Mouse (Mus musculus) heart, adult 2 months (tissue): ENCODE measurements around the gene Rrp7a. TPM values are rescaled to one million over a fixed set of nuclear protein-coding genes. Genes with fewer than 3 reads are reported as not detected.

Source experiments
- DNase-seq, 2 experiments: peaks; one replicate each; pipeline ENCODE4 v3.0.0; 2021
- H3K27ac ChIP-seq: fragments of 200-600 bp; 2 replicates; pipeline ENCODE4 v1.8.1; 2022
- H3K27me3 ChIP-seq: fragments of 200-500 bp; 2 replicates; pipeline ENCODE4 v1.6.1; 2012; ENCODE audit warnings: mild to moderate bottlenecking, low read length, inconsistent platforms, mixed read lengths; ENCODE audit not compliant: control insufficient read depth, insufficient read depth
- H3K36me3 ChIP-seq: fragments of 200-500 bp; 2 replicates; pipeline ENCODE4 v1.6.1; 2012; ENCODE audit warnings: low read length, inconsistent platforms; ENCODE audit not compliant: control insufficient read depth, insufficient read depth
- H3K4me1 ChIP-seq: fragments of 200-500 bp; 2 replicates; pipeline ENCODE4 v1.6.1; 2011; ENCODE audit warnings: low read length; ENCODE audit not compliant: control insufficient read depth, insufficient read depth
- H3K4me3 ChIP-seq: fragments of 200-600 bp; 2 replicates; pipeline ENCODE4 v1.8.1; 2022
- H3K79me2 ChIP-seq: fragments of 200-500 bp; replicated peaks from 2 replicates; pipeline ENCODE4 v1.6.1; 2012; ENCODE audit warnings: mild to moderate bottlenecking, inconsistent platforms, low read length, moderate library complexity, mixed read lengths; ENCODE audit not compliant: control insufficient read depth, insufficient read depth
- H3K9ac ChIP-seq: fragments of 200-500 bp; 2 replicates; pipeline ENCODE4 v1.6.1; 2012; ENCODE audit warnings: low read depth, mild to moderate bottlenecking, control low read depth, inconsistent platforms, low read length, mixed read lengths
- CTCF ChIP-seq: fragments of 200-600 bp; IDR thresholded peaks from 2 replicates; pipeline ENCODE4 v1.8.1; 2022; ENCODE audit warnings: antibody characterized with exemption, mild to moderate bottlenecking, moderate library complexity
- EP300 ChIP-seq: fragments of 200-500 bp; IDR thresholded peaks from 2 replicates; pipeline ENCODE4 v1.6.1; 2011; ENCODE audit warnings: low read depth, low read length, control low read depth; ENCODE audit not compliant: insufficient read depth
- POLR2A ChIP-seq: fragments of 200-500 bp; IDR thresholded peaks from 2 replicates; pipeline ENCODE4 v1.6.1; 2011; ENCODE audit warnings: mild to moderate bottlenecking, low read depth, low read length, control low read depth; ENCODE audit not compliant: insufficient read depth
- WGBS: fragments of 180-500 bp; shearing (Covaris S2); methylation state at CpG from one replicate; pipeline ENCODE4 v1.1.7; 2018; 5-methylcytosine and 5-hydroxymethylcytosine counted together
- intact Hi-C: fragments of 180-260 bp; cut with DNase I; formaldehyde crosslinking; loops from one replicate; pipeline ENCODE4 v1.15.1; 2025
- polyA plus RNA-seq: library from polyadenylated mRNA; depleted of rRNA; stranded (reverse); fragments of >200 nt; gene quantifications from 2 replicates; pipeline ENCODE4 v1.2.3, GENCODE M21; 2012
- total RNA-seq, 2 experiments: library from RNA; stranded (reverse); gene quantifications; 2 replicates each; pipeline ENCODE4 v1.2.3; 2021

Rrp7a gene
- total and polyA plus RNA-seq, 3 experiments = 39.9 to 62.0 (median 40.9) TPM

- H3K27ac ChIP-seq = no peak overlapping the region
- H3K27me3 ChIP-seq = no peaks in the 10 kb centered on the region
- H3K4me3 ChIP-seq = no peak overlapping the region
- no peak overlapping the region for H3K9ac ChIP-seq
- H3K79me2 ChIP-seq = no peaks in the 10 kb centered on the region
- DNase-seq = no peak
- TF ChIP-seq CTCF (no peak), EP300 (no peak), POLR2A (no peak)
- 48% methylated on average over 5 of the region's 5 CpGs for WGBS
- peaks cover 3% of the 10 kb centered on the region for H3K4me1 ChIP-seq
- intact Hi-C loops = no loop called here
- no peaks in the 10 kb centered on the region for H3K36me3 ChIP-seq
Observed at GRCm38 (mm10) chr15:83083530-83083929, 39.1 kb downstream of the Rrp7a start.

GRCm38 (mm10) chr15:83075607-83076525 is 46.7 kb downstream of the Rrp7a start:
- TF ChIP-seq EP300 (no peak), POLR2A (no peak)
- Histone ChIP-seq H3K27ac (no peak overlapping the region), H3K9ac (no peak overlapping the region), H3K4me1 (peaks cover 1% of the 10 kb centered on the region; the same call in 1 of the 2 replicates), H3K4me3 (no peak overlapping the region), H3K79me2 (no peaks in the 10 kb centered on the region), H3K36me3 (no peaks in the 10 kb centered on the region), H3K27me3 (no peaks in the 10 kb centered on the region)
- intact Hi-C loops = no loop called here
- 35% methylated on average over 27 of the region's 27 CpGs for WGBS
- DNase-seq = no peak

- WGBS = 59% methylated on average over 4 of the region's 4 CpGs
- H3K36me3 ChIP-seq = no peaks in the 10 kb centered on the region
Observed at GRCm38 (mm10) chr15:83074179-83074578, 48.4 kb downstream of the Rrp7a start.

GRCm38 (mm10) chr15:83071752-83072151 is 50.8 kb downstream of the Rrp7a start:
- Histone ChIP-seq H3K36me3 (no peaks in the 10 kb centered on the region), H3K4me3 (no peak overlapping the region), H3K9ac (no peak overlapping the region), H3K79me2 (no peaks in the 10 kb centered on the region), H3K27ac (no peak overlapping the region), H3K27me3 (no peaks in the 10 kb centered on the region), H3K4me1 (peaks cover 1% of the 10 kb centered on the region; the same call in 1 of the 2 replicates)
- 86% methylated on average over 5 of the region's 5 CpGs for WGBS
- intact Hi-C loops = no loop called here
- no peak for DNase-seq
- TF ChIP-seq POLR2A = no peak
- peak; percentile 19; the same call in 1 of the 2 replicates for TF ChIP-seq CTCF

More at GRCm38 (mm10) chr15:83074179-83074578, 48.4 kb downstream of the Rrp7a start:
- no peak for TF ChIP-seq EP300
- no peak for TF ChIP-seq CTCF
- no peak for TF ChIP-seq POLR2A
- Histone ChIP-seq H3K4me3 (no peak overlapping the region), H3K27ac (no peak overlapping the region), H3K79me2 (no peaks in the 10 kb centered on the region), H3K9ac (no peak overlapping the region), H3K27me3 (no peaks in the 10 kb centered on the region), H3K4me1 (peaks cover 1% of the 10 kb centered on the region; the same call in 1 of the 2 replicates)
- intact Hi-C loops = no loop called here
- DNase-seq = peak; percentile 57 to 64

GRCm38 (mm10) chr15:83070942-83071341 is 51.7 kb downstream of the Rrp7a start:
- TF ChIP-seq EP300 = no peak
- no peak for TF ChIP-seq CTCF
- no peak for TF ChIP-seq POLR2A
- Histone ChIP-seq H3K79me2 (no peaks in the 10 kb centered on the region), H3K27ac (no peak overlapping the region), H3K4me1 (peaks cover 1% of the 10 kb centered on the region; the same call in 1 of the 2 replicates), H3K36me3 (no peaks in the 10 kb centered on the region), H3K4me3 (no peak overlapping the region), H3K27me3 (no peaks in the 10 kb centered on the region), H3K9ac (no peak overlapping the region)
- WGBS = 12% methylated on average over 3 of the region's 3 CpGs
- DNase-seq = peak in 1 of 2 experiments; percentile 33
- intact Hi-C loops = no loop called here

- Histone ChIP-seq H3K9ac (no peak overlapping the region), H3K36me3 (no peaks in the 10 kb centered on the region), H3K27ac (no peak overlapping the region), H3K4me1 (no peaks in the 10 kb centered on the region), H3K79me2 (no peaks in the 10 kb centered on the region), H3K27me3 (0 out of 2 replicates have a peak, but pooled peaks cover 2% of the 10 kb centered on the region), H3K4me3 (no peak overlapping the region)
- DNase-seq = no peak
- TF ChIP-seq EP300 (no peak), POLR2A (no peak), CTCF (no peak)
- 89% methylated on average over 5 of the region's 5 CpGs for WGBS
- intact Hi-C loops = no loop called here
Observed at GRCm38 (mm10) chr15:83068270-83068669, 54.3 kb downstream of the Rrp7a start.
